Mouse (Mus musculus) ES-E14 (cell line): Measurements from ENCODE around the gene Syngr2. TPM values are rescaled to one million over a fixed set of nuclear protein-coding genes. Genes with fewer than 3 reads are reported as not detected.

Source experiments
- DNase-seq: peaks from one replicate; pipeline ENCODE4 v3.0.0-alpha.2; 2013; ENCODE audit warnings: low read depth, low spot score
- H3K27ac ChIP-seq: 2 replicates; pipeline ENCODE4 v1.5.1; 2012; ENCODE audit warnings: low read depth, mild to moderate bottlenecking, low read length, moderate library complexity, mixed read lengths; ENCODE audit not compliant: poor library complexity, insufficient read depth, severe bottlenecking
- H3K36me3 ChIP-seq: 2 replicates; pipeline ENCODE4 v1.6.1; 2012; ENCODE audit warnings: mild to moderate bottlenecking, low read length, moderate library complexity, mixed read lengths; ENCODE audit not compliant: control insufficient read depth, poor library complexity, insufficient read depth, severe bottlenecking
- H3K4me1 ChIP-seq, 2 experiments: fragments of 150-350 bp in 1 of 2; sonication (generic) in 1 of 2; 2 replicates each; pipeline ENCODE4 v1.6.1; 2012; ENCODE audit warnings: low read length in 2 of 2, mild to moderate bottlenecking in 1 of 2, mixed read lengths in 1 of 2; ENCODE audit not compliant: control insufficient read depth in 2 of 2, insufficient read depth in 2 of 2, poor library complexity in 1 of 2
- H3K4me3 ChIP-seq, 2 experiments: fragments of 150-350 bp in 1 of 2; sonication (generic) in 1 of 2; 2 replicates each; pipeline ENCODE4 v1.5.1; 2012; ENCODE audit warnings: low read length in 2 of 2, low read depth in 1 of 2, mild to moderate bottlenecking in 1 of 2, mixed read lengths in 1 of 2; ENCODE audit not compliant: insufficient read depth in 1 of 2, poor library complexity in 1 of 2, severe bottlenecking in 1 of 2
- H3K9ac ChIP-seq: 2 replicates; pipeline ENCODE4 v1.6.1; 2012; ENCODE audit warnings: low read depth, mild to moderate bottlenecking, low read length, mixed read lengths; ENCODE audit not compliant: poor library complexity, insufficient read depth, severe bottlenecking
- H3K9me3 ChIP-seq: fragments of 150-350 bp; sonication (generic); 2 replicates; pipeline ENCODE4 v1.6.1; 2012; ENCODE audit warnings: low read depth, mild to moderate bottlenecking, low read length; ENCODE audit not compliant: control insufficient read depth, insufficient read depth
- CHD2 ChIP-seq: IDR thresholded peaks from 2 replicates; pipeline ENCODE4 v1.6.1; 2014; ENCODE audit warnings: mild to moderate bottlenecking, low read depth, low read length, inconsistent platforms
- HCFC1 ChIP-seq: IDR thresholded peaks from 2 replicates; pipeline ENCODE4 v1.6.1; 2012; ENCODE audit warnings: low read length, inconsistent platforms, borderline replicate concordance; ENCODE audit not compliant: insufficient read depth
- MAFK ChIP-seq: IDR thresholded peaks from 2 replicates; pipeline ENCODE4 v1.6.1; 2014; ENCODE audit warnings: mild to moderate bottlenecking, low read depth, low read length, inconsistent platforms; ENCODE audit not compliant: insufficient read depth
- ZC3H11A ChIP-seq: IDR thresholded peaks from 2 replicates; pipeline ENCODE4 v1.6.1; 2012; ENCODE audit warnings: low read depth, mild to moderate bottlenecking, inconsistent platforms, low read length, borderline replicate concordance
- ZNF384 ChIP-seq: IDR thresholded peaks from 2 replicates; pipeline ENCODE4 v1.6.1; 2012; ENCODE audit warnings: low read depth, low read length, inconsistent platforms
- in situ Hi-C, 2 experiments: fragments of 600-800 bp; cut with MboI; formaldehyde crosslinking; loops; one replicate each; pipeline ENCODE4 v1.15.1; 2025; ENCODE audit warnings: low sequenced_read_pairs in 2 of 2, inconsistent platforms in 1 of 2; ENCODE audit not compliant: unreplicated experiment in 2 of 2
- total RNA-seq: library from RNA; depleted of rRNA; stranded (reverse); fragments of 300-350 nt; gene quantifications from 2 replicates; pipeline ENCODE4 v1.2.3, GENCODE M21; 2012

The Syngr2 gene
- total RNA-seq, 1 experiment = 69.6 TPM

DNA sequence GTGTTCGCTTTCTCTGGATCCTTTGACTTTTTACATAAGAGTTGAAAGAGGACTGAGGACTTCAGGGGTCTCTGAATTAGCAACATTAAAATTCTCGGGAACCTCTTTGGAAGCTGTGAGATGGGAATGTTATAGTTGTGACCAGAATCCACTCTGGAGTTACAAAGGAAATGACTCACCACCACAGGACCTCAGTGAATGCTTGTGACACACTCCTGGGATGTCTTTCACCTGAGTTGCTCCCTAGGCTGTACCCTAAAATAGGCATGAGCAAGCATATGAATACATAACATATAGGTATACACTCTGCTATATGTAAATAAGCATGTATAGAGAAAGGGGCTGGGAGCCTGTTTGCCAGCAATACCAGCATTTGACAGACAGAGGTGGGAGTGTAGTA lies 34.0 kb downstream of the Syngr2 start:
- Histone ChIP-seq H3K4me3 (no peak overlapping the region), H3K9me3 (no peaks in the 10 kb centered on the region), H3K27ac (no peak overlapping the region), H3K4me1 (peaks cover 0 to 12% of the 10 kb centered on the region in 2 experiments; a peak in 2 of 4 replicates), H3K9ac (no peak overlapping the region), H3K36me3 (no peaks in the 10 kb centered on the region)
- in situ Hi-C loops = no loop called here
- no peak for DNase-seq
- TF ChIP-seq ZC3H11A (no peak), ZNF384 (no peak), HCFC1 (no peak), CHD2 (no peak), MAFK (no peak)

DNA sequence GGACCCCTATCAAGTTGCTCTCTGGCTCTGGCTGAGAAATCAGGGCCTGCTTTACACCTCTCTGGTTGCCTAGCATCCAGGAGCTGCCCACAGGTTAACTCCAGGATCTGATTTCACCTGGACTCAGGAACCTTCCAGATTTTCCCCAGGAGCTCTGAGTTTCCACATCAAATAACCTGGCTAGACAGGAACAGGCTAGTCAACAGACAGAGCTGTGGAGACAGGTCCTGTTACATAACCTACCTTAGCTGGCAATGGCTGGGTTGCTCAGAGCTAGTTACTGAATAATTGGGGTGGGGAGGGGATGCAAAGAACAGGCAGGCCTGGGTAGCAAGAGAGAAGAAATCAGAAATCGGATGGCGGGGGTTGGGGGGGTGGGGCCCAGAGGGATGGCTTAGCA lies 35.5 kb downstream of the Syngr2 start:
- in situ Hi-C loops = no loop called here
- no peak for TF ChIP-seq ZNF384
- no peak for TF ChIP-seq MAFK
- TF ChIP-seq ZC3H11A = no peak
- no peak for TF ChIP-seq HCFC1
- no peak for TF ChIP-seq CHD2

DNA sequence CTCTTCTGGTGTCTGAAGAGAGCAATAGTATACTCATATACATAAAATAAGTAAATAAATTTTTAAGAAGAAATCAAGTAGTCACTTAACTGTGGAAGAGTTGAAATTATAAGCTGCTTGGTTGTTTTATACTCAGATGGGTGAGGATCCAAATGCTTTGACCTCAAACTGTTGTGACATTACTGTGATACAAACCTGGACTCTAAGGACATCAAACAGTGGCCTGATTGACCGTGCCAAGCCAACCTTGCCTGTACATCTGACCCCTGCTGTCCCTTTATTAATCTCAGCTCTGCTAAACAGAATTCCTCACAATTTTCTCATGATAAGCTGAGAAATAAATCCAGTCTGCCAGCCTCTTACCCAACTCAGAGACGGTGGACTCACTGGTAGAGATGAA lies 36.2 kb downstream of the Syngr2 start:
- H3K27ac ChIP-seq = no peak overlapping the region
- H3K4me3 ChIP-seq = no peak overlapping the region
- H3K9ac ChIP-seq = no peak overlapping the region
- H3K9me3 ChIP-seq = no peaks in the 10 kb centered on the region
- no peak for TF ChIP-seq ZNF384
- no peak for TF ChIP-seq HCFC1
- TF ChIP-seq MAFK = no peak
- no peak for TF ChIP-seq ZC3H11A
- TF ChIP-seq CHD2 = no peak
- in situ Hi-C loops = no loop called here
- H3K4me1 ChIP-seq = peaks cover 0 to 12% of the 10 kb centered on the region in 2 experiments; a peak in 2 of 4 replicates
- H3K36me3 ChIP-seq = peaks cover 3% of the 10 kb centered on the region; the same call in 1 of the 2 replicates
- no peak for DNase-seq

More for the DNA sequence above, 35.5 kb downstream of the Syngr2 start:
- H3K9me3 ChIP-seq = no peaks in the 10 kb centered on the region
- no peak overlapping the region for H3K4me3 ChIP-seq
- no peak overlapping the region for H3K9ac ChIP-seq
- H3K4me1 ChIP-seq = peaks cover 0 to 9% of the 10 kb centered on the region in 2 experiments; a peak in 2 of 4 replicates
- DNase-seq = no peak
- no peaks in the 10 kb centered on the region for H3K36me3 ChIP-seq
- no peak overlapping the region for H3K27ac ChIP-seq

DNA sequence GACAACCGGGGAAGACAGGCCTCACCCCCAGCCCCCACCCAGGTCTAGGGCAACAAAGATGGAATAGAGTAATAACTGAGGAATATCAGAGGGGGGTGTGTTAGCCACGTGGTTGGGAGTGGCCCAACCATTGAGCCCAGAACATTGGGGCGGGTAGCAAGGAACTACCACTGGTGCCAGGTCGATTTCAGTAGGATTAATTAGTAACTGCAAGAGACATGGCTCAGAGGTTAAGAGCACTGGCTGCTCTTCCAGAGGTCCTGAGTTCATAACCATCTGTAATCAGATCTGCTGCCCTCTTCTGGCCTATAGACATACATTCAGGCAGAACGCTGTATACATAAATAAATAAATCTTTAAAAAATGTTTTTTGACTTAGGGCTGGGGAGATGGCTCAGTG lies 37.2 kb downstream of the Syngr2 start:
- DNase-seq = no peak
- no peak overlapping the region for H3K27ac ChIP-seq

DNA sequence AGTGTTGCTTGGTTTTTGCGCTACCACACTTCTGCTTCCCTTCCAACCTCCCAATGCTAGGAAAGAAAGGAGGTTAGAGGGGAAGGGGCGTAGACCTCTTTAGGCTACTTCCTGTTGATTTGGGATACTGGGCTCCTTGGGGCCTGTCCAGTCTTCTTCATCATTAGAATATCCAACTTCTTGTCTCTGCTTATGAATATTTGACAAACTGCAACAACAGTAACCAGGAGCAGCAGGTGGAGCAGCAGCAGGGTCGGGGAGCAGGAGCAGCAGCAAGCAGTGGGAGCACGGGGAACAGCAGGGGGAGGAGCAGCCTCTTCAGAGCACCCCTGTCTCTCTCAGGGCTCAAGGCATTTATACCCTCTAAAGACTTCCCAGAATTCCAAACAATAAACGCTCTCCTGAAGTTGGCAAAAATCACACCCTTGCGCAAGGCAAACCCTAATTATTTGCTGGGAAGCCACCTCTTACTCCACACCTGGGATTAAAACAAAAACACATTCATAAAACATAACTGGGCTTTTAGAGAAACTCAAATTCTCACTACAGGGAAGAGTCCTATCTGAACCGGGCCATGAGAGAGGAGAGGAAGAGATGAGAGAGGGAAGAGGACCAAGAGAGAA lies 38.2 kb downstream of the Syngr2 start:
- Histone ChIP-seq H3K4me1 (peaks cover 0 to 12% of the 10 kb centered on the region in 2 experiments; a peak in 2 of 4 replicates), H3K9ac (peak overlapping the region; percentile 73; the same call in 1 of the 2 replicates), H3K36me3 (peaks cover 6% of the 10 kb centered on the region), H3K27ac (peak overlapping the region; percentile 58; the same call in 1 of the 2 replicates), H3K9me3 (no peaks in the 10 kb centered on the region), H3K4me3 (peak overlapping the region; percentile 73 to 99; a peak in 3 of 4 replicates)
- in situ Hi-C loops = no loop called here
- DNase-seq = no peak
- TF ChIP-seq ZC3H11A (no peak), ZNF384 (no peak), MAFK (no peak)

More for the DNA sequence above, 37.2 kb downstream of the Syngr2 start:
- Histone ChIP-seq H3K4me3 (no peak overlapping the region), H3K4me1 (peaks cover 0 to 12% of the 10 kb centered on the region in 2 experiments; a peak in 2 of 4 replicates), H3K36me3 (peaks cover 3% of the 10 kb centered on the region; the same call in 1 of the 2 replicates), H3K9ac (no peak overlapping the region), H3K9me3 (no peaks in the 10 kb centered on the region)
- in situ Hi-C loops = no loop called here
- no peak for TF ChIP-seq MAFK
- no peak for TF ChIP-seq CHD2
- TF ChIP-seq HCFC1 = no peak
- TF ChIP-seq ZNF384 = no peak
- TF ChIP-seq ZC3H11A = no peak
